Mouse (Mus musculus) megakaryocyte, adult 5-6 weeks (primary cell): Measurements from ENCODE around the gene Elmo1. TPM values are rescaled to one million over a fixed set of nuclear protein-coding genes. Genes with fewer than 3 reads are reported as not detected.
A peak's percentile ranks its signal among the peaks of the same experiment; 100 is the strongest.

Experiments
- ATAC-seq: 2 replicates; pipeline ENCODE4 v1.8.0; 2016; ENCODE audit warnings: mild to moderate bottlenecking, inconsistent platforms; ENCODE audit not compliant: poor library complexity, severe bottlenecking
- total RNA-seq, 2 experiments: library from RNA; stranded (forward) in 1 of 2; stranded (reverse) in 1 of 2; fragments of 153-499, 151-499 nt in 1 of 2; fragments of 221-1000, 200-1000 nt in 1 of 2; gene quantifications; 2 replicates each; pipeline versions ENCODE4 v1.2.3 to v1.2.4; 2015 to 2017

Elmo1 gene
- total RNA-seq, 2 experiments from 2014 or later: 37.1 to 81.4 TPM

- no peak for ATAC-seq
Observed at GRCm38 (mm10) chr13:20255380-20255779, 165.0 kb downstream of the Elmo1 start.

- no peak for ATAC-seq
Observed at GRCm38 (mm10) chr13:20256613-20257012, 166.2 kb downstream of the Elmo1 start.

GRCm38 (mm10) chr13:20257562-20258525, 167.4 kb downstream of the Elmo1 start:
- ATAC-seq: no peak

- no peak for ATAC-seq
Observed at GRCm38 (mm10) chr13:20263173-20263572, 172.8 kb downstream of the Elmo1 start.

- ATAC-seq: no peak
Observed at GRCm38 (mm10) chr13:20270148-20270547, 179.8 kb downstream of the Elmo1 start.

- ATAC-seq: no peak
Observed at GRCm38 (mm10) chr13:20271799-20272198, 181.4 kb downstream of the Elmo1 start.

- peak; percentile 40; the same call in 1 of the 2 replicates for ATAC-seq
Observed at GRCm38 (mm10) chr13:20272562-20272961, 182.2 kb downstream of the Elmo1 start.

GRCm38 (mm10) chr13:20279889-20280288, 189.5 kb downstream of the Elmo1 start:
- no peak for ATAC-seq

- no peak for ATAC-seq
Observed at GRCm38 (mm10) chr13:20283891-20284290, 193.5 kb downstream of the Elmo1 start.

- peak; percentile 45; the same call in 1 of the 2 replicates for ATAC-seq
Observed at GRCm38 (mm10) chr13:20286680-20287079, 196.3 kb downstream of the Elmo1 start.

GRCm38 (mm10) chr13:20288393-20288792, 198.0 kb downstream of the Elmo1 start:
- ATAC-seq: no peak; the same call in 1 of the 2 replicates

- ATAC-seq: no peak
Observed at GRCm38 (mm10) chr13:20290412-20290811, 200.0 kb downstream of the Elmo1 start.

GRCm38 (mm10) chr13:20292348-20292747, 202.0 kb downstream of the Elmo1 start:
- peak; percentile 97 for ATAC-seq

- no peak for ATAC-seq
Observed at GRCm38 (mm10) chr13:20295278-20295970, 205.0 kb downstream of the Elmo1 start.

- peak; percentile 51; the same call in 1 of the 2 replicates for ATAC-seq
Observed at GRCm38 (mm10) chr13:20297841-20298240, 207.4 kb downstream of the Elmo1 start.

- ATAC-seq: no peak
Observed at GRCm38 (mm10) chr13:20299424-20299823, 209.0 kb downstream of the Elmo1 start.

- no peak for ATAC-seq
Observed at GRCm38 (mm10) chr13:20300052-20300564, 209.7 kb downstream of the Elmo1 start.

GRCm38 (mm10) chr13:20300626-20301025, 210.2 kb downstream of the Elmo1 start:
- ATAC-seq: no peak

GRCm38 (mm10) chr13:20301760-20302159, 211.4 kb downstream of the Elmo1 start:
- no peak for ATAC-seq

GRCm38 (mm10) chr13:20305621-20306020, 215.2 kb downstream of the Elmo1 start:
- no peak for ATAC-seq
